Mouse (Mus musculus) midbrain, embryonic 16.5 days (tissue): ENCODE measurements at regions not wholly inside any gene's neighbourhood (a gene's known extent, or its start where the extent isn't known, plus 50 kb on each side); places are given as distances from the start of the nearest gene placed in this dataset.

Experiments used
- ATAC-seq: fragments of 200-750 bp; cut with Nextera tagmentation; 2 replicates; pipeline ENCODE4 v1.8.0; 2017; ENCODE audit warnings: moderate TSS enrichment
- H3K27ac ChIP-seq: fragments of 300-500 bp; sonication (generic); 2 replicates; pipeline ENCODE4 v1.5.1; 2014; ENCODE audit warnings: mild to moderate bottlenecking, low read length, mixed read lengths
- H3K27me3 ChIP-seq: fragments of 300-500 bp; sonication (generic); 2 replicates; pipeline ENCODE4 v1.6.1; 2014; ENCODE audit warnings: low read depth, low read length, mixed read lengths; ENCODE audit not compliant: control insufficient read depth, insufficient read depth
- H3K36me3 ChIP-seq: fragments of 300-500 bp; sonication (generic); 2 replicates; pipeline ENCODE4 v1.6.1; 2014; ENCODE audit warnings: mild to moderate bottlenecking, low read length, moderate library complexity, mixed read lengths; ENCODE audit not compliant: control insufficient read depth, insufficient read depth
- H3K4me1 ChIP-seq: fragments of 300-500 bp; sonication (generic); 2 replicates; pipeline ENCODE4 v1.6.1; 2014; ENCODE audit warnings: mild to moderate bottlenecking, low read length, mixed read lengths; ENCODE audit not compliant: control insufficient read depth, insufficient read depth
- H3K4me2 ChIP-seq: fragments of 300-500 bp; sonication (generic); 2 replicates; pipeline ENCODE4 v1.6.1; 2014; ENCODE audit warnings: mild to moderate bottlenecking, low read length, mixed read lengths
- H3K4me3 ChIP-seq: fragments of 300-500 bp; sonication (generic); 2 replicates; pipeline ENCODE4 v1.5.1; 2014; ENCODE audit warnings: low read depth, mild to moderate bottlenecking, low read length, moderate library complexity, mixed read lengths
- H3K9ac ChIP-seq: fragments of 300-500 bp; sonication (generic); 2 replicates; pipeline ENCODE4 v1.6.1; 2014; ENCODE audit warnings: low read depth, low read length, mixed read lengths
- H3K9me3 ChIP-seq: fragments of 300-500 bp; sonication (generic); replicated peaks from 2 replicates; pipeline ENCODE4 v1.6.1; 2014; ENCODE audit warnings: mild to moderate bottlenecking, low read length, mixed read lengths; ENCODE audit not compliant: control insufficient read depth, poor library complexity, severe bottlenecking
- WGBS: fragments of 180-500 bp; shearing (Covaris S2); extraction: QIAGEN DNeasy Blood & Tissue Kit; methylation state at CpG from one replicate; pipeline ENCODE4 v1.1.7; 2014; 5-methylcytosine and 5-hydroxymethylcytosine counted together

GRCm38 (mm10) chr19:51232525-51232924 is 554.1 kb upstream of the Sorcs1 start:
- Histone ChIP-seq H3K9ac (no peak overlapping the region), H3K27me3 (no peaks in the 10 kb centered on the region), H3K4me1 (no peaks in the 10 kb centered on the region), H3K9me3 (no peaks in the 10 kb centered on the region), H3K4me2 (no peak overlapping the region), H3K4me3 (no peak overlapping the region), H3K27ac (no peak overlapping the region), H3K36me3 (no peaks in the 10 kb centered on the region)
- no peak for ATAC-seq
- WGBS = 8% methylated on average over 2 of the region's 2 CpGs

- no peak overlapping the region for H3K9ac ChIP-seq
- H3K27ac ChIP-seq = no peak overlapping the region
- no peak overlapping the region for H3K4me3 ChIP-seq
- no peaks in the 10 kb centered on the region for H3K27me3 ChIP-seq
- no peak overlapping the region for H3K4me2 ChIP-seq
- H3K9me3 ChIP-seq = no peaks in the 10 kb centered on the region
- no peaks in the 10 kb centered on the region for H3K4me1 ChIP-seq
- ATAC-seq = no peak
- H3K36me3 ChIP-seq = no peaks in the 10 kb centered on the region
- WGBS = 19% methylated on average over 1 of the region's 1 CpGs
Measured at GRCm38 (mm10) chr19:51226932-51227331, 548.5 kb upstream of the Sorcs1 start.

GRCm38 (mm10) chr19:51201391-51201790 is 522.9 kb upstream of the Sorcs1 start:
- H3K4me1 ChIP-seq = no peaks in the 10 kb centered on the region
- H3K9ac ChIP-seq = no peak overlapping the region
- no peaks in the 10 kb centered on the region for H3K36me3 ChIP-seq
- H3K27ac ChIP-seq = no peak overlapping the region
- no peaks in the 10 kb centered on the region for H3K9me3 ChIP-seq
- no peak for ATAC-seq
- H3K4me3 ChIP-seq = no peak overlapping the region
- H3K27me3 ChIP-seq = no peaks in the 10 kb centered on the region
- H3K4me2 ChIP-seq = no peak overlapping the region
